Mouse (Mus musculus): ENCODE results near the gene Gm5741. TPM values are rescaled to one million over a fixed set of nuclear protein-coding genes. Genes with fewer than 3 reads are reported as not detected.

Gene Gm5741
- total RNA-seq, 2 experiments from 2014 or later = not detected

DNA sequence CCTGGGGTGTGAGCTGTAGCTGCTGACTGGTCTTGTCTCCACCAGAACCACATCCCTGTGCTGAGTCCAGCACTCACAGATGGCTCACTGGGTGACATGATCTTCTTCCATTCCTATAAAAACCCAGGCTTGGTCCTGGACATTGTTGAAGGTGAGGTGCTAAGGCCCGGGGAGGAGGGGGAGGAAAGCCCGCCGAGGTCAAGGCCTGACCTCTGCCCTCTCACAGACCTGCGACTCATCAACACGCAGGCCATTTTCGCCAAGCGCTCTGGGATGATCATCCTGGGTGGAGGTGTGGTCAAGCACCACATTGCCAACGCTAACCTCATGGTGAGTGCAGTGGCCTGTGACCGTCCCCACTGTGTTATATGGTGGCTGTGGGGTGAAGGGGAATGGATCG is 6.4 kb upstream of the Gm5741 start:
- DNase-seq (ENCODE audit: low spot score in 2 of 2) = no peak

DNA sequence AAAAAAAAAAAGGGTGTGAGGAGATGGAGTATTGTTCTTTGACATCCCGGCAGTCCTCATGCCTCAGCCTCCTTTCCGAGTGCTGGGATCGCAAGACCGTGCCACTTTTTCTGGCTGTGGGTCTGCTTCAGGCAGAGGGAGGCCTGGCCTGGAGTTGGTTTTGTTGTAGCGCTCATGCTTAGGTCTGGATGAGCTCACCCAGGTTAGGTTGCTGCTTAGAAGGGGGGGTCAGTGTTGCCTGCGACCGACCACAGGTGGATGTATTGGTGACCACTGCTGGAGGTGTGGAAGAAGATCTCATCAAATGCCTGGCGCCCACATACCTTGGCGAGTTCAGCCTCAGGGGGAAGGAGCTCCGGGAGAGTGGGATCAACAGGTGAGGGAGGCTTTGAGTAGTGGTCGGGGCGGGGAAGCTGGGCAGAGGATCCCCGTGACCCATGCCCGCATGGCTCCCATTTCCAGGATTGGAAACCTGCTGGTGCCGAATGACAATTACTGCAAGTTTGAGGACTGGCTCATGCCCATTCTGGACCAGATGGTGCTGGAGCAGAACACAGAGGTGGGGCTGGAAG is 5.3 kb upstream of the Gm5741 start:
- no peak for DNase-seq (ENCODE audit: low spot score in 2 of 2)

DNA sequence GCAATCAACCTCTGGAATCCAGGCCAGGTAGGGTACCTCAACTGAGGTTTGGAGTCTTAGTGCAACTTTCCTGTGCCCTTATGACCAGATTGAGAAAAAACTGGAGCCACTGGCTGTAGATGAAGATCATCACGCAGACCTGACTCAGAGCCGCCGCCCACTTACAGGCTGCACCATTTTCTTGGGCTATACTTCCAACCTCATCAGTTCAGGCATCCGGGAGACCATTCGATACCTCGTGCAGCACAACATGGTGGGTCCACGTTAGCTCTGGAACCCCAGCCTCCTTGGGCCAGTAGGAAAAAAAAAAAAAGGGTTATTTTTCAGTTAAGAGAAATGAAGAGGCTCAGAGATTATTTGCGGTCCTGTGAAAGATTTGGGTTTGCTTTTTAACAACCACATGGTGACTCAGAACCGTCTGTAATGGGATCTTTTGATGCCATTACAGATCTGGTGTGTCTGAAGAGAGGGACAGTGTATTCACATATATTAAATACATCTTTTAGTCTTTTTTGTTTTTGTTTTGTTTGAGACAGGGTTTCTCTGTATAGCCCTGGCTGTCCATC is 4.7 kb upstream of the Gm5741 start:
- DNase-seq (ENCODE audit: low spot score in 2 of 2) = no peak

DNA sequence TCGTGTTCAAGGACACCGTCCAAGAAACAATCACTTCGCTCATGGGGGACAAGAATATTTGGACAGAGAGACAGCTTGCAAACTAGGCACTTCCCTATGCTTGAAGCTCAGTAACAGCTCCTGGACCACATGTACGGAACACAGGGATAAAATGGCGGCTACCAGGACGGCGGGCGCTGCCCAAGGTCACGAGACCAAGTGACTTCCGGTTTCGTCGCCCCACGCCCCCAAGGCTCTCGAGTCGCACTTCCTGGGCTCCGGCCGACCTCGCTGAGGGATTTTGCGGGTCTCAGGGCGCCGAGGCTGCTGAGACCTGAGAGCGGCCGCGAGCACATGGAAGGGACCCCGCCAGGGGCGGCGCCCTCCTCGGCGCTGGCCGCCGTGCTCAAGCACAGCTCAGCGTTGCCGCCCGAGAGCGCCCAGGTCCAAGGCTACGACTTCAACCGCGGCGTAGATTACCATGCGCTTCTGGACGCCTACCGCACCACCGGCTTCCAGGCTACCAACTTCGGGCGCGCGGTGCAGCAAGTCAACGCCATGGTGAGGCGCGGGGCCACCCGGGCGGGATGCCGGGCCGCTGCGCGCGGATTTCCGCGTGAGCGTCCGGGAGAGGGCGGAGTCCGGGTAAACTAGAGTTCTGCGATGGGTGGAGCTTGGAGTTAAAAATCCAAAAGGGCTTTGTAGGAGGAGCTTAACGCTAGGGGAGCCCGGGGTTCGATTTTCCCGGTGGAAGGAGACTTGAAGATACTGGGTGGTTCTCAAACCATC is 3.9 kb upstream of the Gm5741 start, which contains the start of gene Dhps:
Dhps (plus strand) TSS at position 244 of the 768 bp plus-strand sequence.
- DNase-seq (ENCODE audit: low spot score in 2 of 2) = peak; percentile 86 to 96

DNA sequence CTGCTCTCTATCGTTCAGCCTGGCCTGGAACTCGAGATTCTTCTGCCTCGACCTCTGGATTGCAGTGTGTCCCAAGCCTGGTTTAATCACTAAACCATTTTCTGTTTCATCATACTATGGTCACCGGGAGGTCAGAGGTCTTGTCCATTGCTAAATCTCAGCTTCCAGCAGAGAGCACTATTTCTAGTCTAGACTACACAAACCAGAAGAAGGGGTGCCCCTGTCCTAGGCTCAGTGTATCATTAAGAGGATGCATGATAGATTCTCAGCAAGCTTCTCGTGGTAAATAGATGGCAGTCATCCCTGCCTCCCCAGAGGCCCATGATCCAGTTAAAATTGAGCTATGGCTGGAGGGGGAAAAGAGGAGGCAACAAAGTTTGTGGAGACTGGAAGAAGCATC is 3.3 kb upstream of the Gm5741 start:
- no peak for DNase-seq (ENCODE audit: low spot score in 2 of 2)

DNA sequence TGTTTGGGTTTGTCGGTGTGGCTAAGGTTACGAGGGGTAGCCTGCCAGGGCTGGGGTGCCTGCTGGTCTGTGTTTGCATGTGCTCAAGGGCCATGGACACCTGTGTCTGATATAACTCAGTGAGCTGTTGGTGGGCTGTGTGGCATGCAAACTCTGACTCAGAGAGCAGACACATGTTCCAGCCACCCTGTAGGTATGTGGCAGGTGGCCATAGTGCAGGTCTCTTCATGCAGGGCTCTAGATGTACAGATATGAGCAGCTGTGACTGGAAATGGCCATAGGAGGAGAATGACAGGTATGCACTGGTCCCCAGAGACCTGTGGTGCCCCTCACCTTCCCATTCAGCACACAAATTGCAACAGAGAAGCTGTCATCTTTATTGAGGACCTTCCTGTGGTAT is 627 bp downstream of the Gm5741 start:
- DNase-seq (ENCODE audit: low spot score in 2 of 2) = no peak

DNA sequence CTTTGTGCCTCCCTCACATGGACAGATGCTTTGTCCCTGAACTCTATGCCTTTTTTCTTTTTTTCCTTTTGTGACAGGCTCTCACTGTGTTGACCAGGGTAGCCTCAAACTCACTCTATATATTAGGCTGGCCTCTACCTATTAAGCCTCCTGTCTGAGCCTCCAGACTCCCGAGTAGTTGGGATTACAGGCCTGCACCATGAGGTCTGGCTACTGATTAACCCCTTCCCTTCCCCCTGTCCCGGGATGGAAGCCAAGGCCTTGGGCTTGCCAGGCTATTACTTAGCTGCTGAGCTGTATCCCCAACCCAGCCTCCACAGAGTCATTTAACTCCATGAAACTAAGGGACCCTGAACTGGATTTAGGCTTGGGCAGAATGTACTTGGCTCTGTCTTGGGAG is 2.6 kb downstream of the Gm5741 start:
- no peak for DNase-seq (ENCODE audit: low spot score in 2 of 2)

DNA sequence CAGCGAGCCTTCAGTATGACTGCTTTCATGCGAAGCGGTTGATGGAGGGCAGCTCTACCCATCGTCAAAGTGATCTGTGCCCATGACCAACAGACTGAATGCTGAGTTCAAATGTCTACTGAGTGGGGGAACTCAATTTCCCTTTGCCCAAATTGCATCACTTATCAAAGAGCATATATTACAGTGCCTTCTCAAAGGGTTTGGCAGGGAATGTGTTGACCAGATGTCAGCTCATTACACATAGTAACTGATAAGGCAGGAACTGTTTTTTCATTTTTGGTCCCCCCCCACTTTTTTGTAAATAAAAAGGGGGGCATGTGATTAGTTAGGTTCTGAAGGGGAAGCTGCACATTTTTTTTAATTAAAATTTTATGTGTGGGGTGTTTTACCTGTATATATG is 5.2 kb downstream of the Gm5741 start:
- DNase-seq (ENCODE audit: low spot score in 2 of 2) = no peak

DNA sequence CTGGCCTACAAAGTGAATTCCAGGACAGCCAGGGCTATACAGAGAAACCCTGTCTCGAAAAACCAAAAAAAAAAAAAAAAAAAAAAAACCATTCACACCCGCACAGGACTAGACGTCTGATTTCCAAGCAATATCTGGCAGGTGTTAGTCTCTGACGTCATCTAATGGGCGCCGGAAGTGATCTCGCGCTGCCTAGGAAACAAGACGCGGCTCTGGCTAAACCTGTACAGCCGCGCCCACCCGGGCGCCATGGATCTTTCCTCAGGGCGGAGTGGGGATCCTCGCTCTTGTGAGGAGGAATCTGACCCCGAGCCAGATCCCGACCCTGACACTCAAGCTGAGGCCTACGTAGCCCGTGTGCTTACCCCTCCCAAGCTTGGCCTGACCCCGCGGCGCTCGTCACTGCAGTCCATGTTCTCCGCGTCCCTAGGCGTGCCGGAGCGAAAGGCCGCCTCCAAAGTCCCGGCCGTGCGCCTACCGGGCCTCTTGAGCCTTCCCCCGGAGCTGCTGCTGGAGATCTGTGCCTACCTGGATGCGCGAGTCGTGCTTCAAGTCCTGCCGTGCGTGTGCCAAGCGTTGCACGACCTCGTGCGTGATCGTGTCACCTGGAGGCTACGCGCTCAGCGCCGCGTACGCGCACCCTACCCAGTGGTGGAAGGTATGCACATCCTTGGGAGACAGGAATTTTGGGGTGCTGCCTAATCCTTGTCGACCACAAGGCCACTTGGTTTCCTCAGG is 7.7 kb downstream of the Gm5741 start, which contains the start of gene Fbxw9:
Fbxw9 (plus strand) TSS at position 177 of the 738 bp plus-strand sequence.
- peak; percentile 87 to 97 for DNase-seq (ENCODE audit: low spot score in 2 of 2)

DNA sequence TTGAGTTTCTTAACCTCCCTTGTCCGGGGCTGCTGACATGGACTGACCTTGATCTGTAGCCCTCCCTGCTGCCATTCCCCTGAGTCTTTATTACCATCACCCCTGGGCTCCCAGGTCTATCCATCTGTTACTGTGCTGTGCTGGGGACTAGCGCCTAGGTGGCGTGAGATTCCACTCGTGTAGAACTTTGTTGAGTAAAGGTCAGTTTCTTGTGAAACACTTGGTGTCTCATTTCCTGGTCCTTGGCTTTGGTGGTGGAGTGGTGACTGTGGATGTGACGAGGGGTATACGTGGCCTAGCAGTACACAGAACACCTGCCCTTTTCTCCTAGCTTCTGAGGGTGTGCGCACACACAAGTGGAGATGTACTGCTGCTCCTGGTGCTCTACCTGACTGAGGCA is 10.4 kb downstream of the Gm5741 start:
- no peak for DNase-seq (ENCODE audit: low spot score in 2 of 2)

DNA sequence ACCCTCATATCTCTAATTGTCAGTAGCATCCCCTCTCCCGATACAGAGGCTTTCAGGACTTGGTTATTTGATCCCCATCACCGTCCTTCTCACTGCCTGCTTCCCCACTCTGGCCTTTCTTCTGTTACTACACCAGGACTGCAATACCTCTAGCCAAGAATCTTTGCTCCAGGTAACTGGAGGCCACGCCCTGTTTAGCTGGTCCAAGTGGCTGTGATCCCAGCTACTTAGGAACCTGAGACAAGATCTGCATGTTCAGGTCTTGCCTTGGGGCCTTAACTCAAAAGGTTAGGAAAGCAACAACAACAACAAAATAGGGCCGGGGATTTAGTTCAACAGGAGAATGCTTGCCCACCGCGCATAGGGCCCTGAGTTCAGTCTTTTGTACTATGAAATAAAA is 24.2 kb downstream of the Gm5741 start:
- DNase-seq (ENCODE audit: low spot score in 2 of 2) = no peak

DNA sequence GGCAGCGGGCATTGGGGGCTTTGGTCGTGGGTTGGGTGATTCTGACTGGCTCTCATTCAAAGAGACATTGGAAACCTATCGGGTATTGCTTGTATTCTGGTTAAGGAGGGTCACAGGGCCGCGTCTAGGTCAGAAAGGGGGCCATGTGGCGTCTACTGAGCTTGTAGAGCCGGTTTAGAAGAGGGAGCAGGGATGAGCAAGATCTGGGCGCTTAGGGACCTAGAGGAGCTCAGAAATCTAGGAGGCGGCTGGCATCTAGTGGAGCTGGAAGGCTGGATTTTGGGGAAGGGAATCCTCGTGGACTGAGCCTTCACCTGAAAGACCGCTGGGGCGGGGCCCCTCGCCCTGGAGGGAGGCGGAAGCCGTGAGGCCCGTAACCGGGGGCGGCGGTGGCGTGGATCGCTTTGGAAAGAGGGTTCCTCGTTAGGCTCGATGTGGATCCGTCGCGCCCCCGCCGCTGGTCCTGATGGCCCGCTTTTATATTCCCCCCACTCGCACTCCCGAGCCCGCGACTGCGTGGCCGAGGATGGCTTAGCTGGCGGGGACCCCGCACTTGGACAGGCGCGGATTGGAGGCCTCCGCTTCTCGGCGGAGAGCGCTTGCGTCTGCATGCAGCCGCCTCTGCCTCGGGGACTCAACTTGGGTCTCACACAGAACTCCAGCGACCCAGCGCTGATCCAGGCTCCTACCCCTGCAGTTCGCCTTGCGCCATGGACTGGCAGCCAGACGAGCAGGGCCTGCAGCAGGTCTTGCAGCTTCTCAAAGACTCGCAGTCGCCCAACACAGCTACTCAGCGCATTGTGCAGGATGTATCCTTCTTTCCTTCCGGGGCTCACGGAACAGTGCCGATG is 29.9 kb downstream of the Gm5741 start:
- DNase-seq (ENCODE audit: low spot score in 2 of 2) = peak; percentile 51 to 60

DNA sequence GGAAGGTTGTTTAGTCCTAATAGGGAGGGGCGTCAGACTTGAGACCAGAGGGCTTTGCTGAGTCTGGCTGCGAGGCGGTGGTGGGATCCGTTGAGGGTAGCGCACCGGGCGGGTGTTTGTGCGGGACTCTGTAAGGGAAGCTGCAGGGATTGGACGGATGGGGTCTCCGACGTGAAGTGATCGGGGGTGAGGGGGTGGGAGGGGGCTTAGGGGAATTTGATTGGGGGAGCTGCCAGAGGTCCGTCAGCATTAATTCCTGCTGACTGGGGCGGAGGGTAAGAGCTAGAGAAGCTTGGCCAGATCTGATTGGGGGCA is 30.5 kb downstream of the Gm5741 start:
- no peak for DNase-seq (ENCODE audit: low spot score in 2 of 2)

DNA sequence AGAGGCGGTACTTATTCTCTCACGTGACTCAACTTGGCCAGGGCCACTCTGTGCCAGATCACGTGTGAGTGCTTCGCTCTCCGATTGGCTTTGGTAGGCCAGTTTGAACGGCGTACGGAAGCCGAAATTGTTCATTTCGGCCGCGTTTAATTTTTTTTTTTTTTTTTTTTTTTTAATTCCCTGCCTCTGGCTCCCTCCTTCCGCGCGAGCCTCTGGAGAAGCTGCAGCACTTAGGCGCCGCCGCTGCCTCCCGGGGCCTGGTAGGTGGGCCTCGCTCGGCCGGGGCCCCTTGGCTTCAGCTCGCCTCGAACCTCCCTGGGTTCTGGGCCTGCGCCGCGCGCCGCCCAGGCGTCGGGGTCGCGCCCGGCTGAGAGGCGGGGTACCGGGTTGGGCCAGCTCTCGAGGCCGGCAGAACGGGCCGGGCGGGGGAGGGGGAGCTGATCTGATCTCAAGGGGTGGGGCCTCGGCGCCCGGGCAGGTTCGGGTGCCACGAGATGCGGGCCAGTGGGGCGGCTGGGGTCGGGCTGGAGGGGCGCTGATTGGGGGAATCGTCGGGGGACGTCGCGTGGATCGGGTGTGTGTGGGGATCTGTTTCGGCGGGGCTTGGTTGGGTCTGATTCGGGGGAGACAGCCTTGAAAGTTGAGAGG is 30.9 kb downstream of the Gm5741 start, which contains the start of gene Tnpo2:
Tnpo2 (plus strand) TSS at position 198 of the 648 bp plus-strand sequence.
- peak; percentile 90 to 97 for DNase-seq (ENCODE audit: low spot score in 2 of 2)

DNA sequence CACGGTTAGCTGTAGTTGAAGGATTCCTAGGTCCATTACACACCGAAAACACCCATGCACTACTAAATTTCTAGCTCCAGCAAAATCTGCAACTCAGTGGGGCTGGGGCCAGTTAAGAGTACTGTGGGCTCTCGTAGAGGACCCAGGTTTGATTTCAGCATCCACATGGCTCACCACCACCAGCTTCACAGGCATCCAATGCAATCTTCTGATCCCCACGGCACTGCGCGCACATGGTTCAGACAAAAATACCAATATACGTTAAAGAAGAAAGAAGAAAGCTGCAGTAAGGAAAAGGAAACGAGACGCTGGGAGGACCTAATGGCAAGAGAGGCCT is 31.4 kb downstream of the Gm5741 start:
- no peak for DNase-seq (ENCODE audit: low spot score in 2 of 2)

DNA sequence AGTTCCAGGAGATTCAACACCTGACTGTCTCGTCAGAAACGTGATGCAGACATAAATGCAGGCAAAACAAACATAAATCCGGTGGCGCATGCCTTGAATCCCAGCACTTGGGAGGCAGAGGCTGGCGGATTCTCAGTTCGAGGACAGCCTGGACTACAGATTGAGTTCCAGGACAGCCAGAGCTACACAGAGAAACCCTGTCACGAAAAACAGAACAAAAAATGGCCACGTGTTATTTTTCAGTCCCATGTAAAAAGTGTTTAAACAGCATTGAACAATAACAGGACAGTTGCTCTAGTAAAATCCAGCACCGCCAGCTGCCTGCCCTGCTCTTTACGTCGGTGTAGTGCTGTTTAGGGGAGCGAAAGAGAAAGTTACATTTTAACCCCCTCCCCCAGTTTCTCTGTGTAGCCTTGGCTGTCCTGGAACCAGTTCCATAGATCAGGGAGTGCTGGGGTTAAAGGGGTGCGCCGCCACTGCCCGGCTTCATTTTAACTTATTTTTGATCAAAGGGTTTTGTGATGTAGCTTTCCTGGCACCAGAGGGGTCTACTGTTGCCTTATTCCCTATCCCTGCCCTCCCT is 32.0 kb downstream of the Gm5741 start:
- no peak for DNase-seq (ENCODE audit: low spot score in 2 of 2)

DNA sequence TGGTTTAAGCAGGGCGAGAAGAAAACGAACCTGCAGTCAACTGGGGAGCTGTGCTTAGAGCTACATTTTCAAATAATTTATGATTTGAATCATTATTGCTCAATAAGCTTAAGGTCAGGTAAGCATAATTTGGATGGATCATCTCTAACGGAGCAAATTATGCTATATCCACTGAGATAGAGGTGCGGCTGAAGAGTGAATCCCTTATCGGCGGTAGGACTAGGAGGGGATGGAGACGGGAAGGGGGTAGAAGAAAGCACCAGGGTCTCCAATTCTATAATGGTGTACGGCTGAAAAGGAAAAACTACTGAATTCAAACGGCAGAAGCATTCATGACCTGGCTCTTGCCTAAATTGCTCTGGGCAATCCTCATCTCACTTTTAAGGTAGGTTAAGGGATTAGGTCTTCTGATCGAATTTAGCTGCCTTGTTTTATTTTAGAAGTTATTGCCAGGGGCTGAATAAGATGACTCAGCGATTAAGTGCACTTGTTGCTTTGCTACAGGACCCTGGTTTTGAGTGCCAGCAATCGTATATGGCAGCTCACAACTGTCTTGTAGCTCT is 32.5 kb downstream of the Gm5741 start:
- no peak for DNase-seq (ENCODE audit: low spot score in 2 of 2)

DNA sequence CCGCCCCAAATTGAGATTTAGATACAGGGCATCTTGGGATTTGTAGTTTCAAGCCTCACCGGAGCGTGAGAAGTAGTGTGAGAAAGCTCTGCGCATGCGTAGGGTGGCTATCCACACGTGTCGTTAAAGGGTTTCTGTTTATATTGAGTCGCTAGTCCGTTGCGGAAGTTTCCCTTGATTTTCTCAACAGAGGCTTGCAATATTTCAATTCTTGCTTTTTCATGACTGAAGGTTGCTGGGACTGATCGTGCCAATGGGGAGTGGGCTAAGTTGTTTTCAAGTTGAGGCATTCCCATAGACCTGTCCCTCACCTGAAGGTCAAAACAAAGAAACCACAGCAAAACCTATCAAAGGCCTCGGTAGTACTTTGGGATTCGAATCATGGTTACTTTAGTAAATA is 33.0 kb downstream of the Gm5741 start:
- DNase-seq (ENCODE audit: low spot score in 2 of 2) = peak in 1 of 2 experiments; percentile 77

DNA sequence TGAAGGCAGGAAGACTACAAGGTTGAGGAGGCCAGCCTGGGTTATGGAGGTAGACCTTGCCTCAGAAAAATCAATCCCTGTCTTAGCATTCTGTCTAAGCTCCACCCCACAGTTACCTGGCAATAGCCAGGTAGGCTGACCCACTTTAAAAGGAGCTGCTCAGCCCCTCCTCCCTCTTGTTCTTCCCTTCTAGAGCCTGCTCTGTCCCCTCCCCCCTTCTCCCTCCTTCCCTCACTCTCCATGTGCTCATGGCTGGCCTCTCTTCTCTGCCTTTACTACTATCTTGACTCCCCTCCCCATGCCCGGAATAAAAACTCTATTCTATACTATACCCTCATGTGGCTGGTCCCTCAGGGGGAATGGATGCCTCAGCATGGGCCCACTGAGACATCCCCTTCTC is 33.9 kb downstream of the Gm5741 start:
- DNase-seq (ENCODE audit: low spot score in 2 of 2) = no peak
